Mouse (Mus musculus): ENCODE measurements around the gene 1700013F07Rik.
"Not testable (repeated sequence)": the region's sequence is repeated elsewhere in the genome, so short reads cannot be mapped to it uniquely, and the experiment has no call there.

The 1700013F07Rik gene

DNA sequence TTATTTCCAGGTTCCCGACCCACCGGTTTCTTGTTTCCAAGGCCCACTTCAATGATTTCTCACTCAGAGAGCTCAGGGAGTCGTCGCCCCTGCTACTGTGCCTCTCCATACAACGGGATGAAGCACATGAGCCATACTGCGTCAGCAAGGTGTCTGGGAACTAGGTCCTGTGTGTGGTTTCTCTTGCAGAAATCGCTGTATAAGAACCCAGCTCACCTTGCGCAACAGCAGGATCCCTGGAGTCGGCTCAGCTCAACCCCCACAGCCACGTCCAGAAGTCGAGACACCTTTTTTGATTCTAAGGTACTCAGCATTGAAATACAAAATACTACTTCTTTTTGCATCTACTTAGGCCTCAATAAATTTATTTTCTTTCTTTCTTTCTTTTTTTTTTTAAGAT lies 8.3 kb downstream of the 1700013F07Rik start:
- no peak for DNase-seq (ENCODE audit: low read depth, low spot score)

DNA sequence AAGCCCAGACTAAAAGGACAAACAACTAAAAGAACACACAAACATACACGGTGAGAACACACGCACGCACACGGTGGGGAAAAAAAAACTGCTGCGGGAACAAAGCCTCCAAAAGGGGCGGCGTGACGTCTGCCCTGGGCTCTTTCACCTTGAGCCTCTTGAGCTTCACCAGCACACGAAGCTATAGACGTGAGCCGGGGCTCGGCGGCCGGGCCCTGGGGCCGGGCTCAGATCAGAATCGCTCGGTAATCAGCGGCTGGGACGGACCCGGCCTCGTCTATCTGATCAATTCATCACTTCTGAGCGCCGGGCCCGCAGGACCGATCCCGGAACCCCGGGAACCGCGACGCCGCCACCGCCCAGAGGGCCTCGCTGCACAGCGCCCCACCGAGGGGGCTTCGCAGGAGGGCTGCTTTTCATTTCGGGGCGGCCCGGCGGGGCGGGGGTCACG lies 20.2 kb downstream of the 1700013F07Rik start:
- DNase-seq (ENCODE audit: low read depth, low spot score) = peak; percentile 49

DNA sequence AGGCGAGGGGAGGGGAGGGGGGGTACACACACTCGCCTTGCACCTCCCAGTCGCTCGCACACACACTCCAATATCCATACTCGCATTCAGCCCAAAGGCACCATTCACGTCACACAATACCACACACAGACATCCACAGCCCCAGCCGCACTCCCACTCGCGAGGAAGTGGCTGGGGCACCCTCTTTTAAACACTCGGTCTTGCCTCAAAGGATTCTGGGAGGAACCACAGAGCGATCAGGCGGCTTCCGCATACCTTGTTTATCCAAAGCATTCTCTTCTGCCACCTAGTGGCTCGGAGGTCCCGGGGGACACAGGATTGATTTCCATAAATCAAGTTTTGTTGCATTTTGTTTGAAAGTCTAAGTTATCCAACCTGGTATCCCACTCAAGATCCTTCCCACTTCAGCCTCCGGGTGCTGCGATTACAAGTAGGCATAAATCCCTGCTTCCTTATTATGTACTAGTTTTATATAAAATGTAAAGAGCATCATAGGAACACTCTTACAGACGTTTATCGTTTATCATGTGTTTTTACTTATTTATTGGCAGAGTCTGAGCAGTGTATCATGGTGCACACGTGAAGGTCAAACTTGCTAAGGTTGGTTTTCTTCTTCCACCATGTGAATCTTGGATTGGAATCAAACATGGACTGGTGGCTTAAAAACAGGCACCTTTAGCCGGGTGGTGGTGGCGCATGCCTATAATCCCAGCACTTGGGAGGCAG lies 20.8 kb downstream of the 1700013F07Rik start:
- peak; percentile 98 for DNase-seq (ENCODE audit: low read depth, low spot score)

DNA sequence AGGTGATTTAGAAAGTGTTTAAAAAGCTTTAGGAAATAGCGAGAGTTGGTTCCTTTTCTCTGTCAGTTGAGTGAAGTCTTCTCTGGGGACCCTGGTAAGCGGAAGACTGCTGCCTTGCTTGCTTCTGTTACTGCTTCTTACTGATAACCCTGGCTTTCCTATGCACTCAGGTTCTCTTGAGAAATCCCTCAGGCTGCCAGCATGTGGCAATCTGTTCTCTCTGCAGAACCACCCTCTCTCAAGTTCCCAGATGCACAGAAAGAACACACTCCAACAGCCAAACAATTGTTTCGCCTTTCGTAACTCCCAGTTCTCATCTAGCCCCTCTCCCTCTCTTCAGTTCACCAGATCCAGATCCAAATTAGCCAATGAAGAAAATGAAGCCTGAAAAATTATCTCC lies 23.9 kb downstream of the 1700013F07Rik start:
- no peak for DNase-seq (ENCODE audit: low read depth, low spot score)

DNA sequence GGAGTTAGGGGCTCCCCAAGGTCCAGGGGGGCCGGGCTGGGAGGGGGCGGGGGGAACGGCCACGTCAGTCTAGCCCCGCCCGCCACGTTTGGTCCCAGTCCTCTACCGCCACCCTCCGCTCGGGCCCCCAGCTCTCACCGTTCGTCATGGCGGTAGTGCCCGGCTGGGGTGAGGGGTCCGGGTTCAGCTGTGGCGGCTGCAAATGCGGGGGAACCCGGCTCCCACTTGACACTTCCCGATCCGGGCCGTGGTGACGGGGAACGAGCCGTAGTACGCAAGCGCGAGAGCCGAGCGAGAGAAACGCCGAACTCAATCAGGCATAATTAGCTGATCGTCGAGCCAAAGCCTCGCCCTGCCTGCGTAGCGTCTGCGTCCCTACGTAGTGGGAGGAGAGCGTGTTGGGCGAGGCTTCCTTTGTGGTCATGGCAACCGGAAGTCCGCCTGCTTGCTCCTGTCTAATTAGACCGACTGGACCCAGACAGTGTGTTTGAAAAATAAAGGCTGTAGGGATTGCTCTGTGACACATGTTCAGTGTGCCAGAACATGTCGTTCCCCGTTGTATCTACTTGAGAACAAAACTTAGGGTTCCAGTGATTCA lies 28.3 kb downstream of the 1700013F07Rik start, which contains the start of gene Tmem167b:
TSS of gene Tmem167b (minus strand) at position 334 of the 598 bp plus-strand sequence.
- peak; percentile 100 for DNase-seq (ENCODE audit: low read depth, low spot score)

DNA sequence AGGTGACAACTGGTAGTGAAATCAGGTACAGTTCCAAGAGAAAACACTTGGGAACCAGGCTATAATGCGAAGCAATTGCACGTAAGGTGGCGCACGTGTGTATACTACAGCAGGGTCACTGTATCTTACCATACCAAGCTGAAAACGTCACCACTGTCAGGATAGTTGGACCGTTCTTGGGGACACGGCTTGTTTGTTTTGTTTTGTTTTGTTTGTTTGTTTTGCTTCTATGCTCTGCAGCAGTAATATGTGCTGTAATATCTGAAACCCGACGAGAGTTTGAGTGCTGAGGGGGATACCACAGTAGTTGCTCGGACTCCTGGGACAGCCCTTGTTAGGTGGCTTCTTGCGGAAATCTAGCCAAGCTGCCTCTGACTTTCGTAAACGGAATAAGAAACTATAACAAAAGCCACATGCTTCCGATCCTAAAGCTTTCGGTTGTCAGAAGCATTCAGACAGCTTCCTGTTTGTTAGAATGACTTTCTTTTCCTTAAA lies 28.9 kb downstream of the 1700013F07Rik start:
- no peak for DNase-seq (ENCODE audit: low read depth, low spot score)

DNA sequence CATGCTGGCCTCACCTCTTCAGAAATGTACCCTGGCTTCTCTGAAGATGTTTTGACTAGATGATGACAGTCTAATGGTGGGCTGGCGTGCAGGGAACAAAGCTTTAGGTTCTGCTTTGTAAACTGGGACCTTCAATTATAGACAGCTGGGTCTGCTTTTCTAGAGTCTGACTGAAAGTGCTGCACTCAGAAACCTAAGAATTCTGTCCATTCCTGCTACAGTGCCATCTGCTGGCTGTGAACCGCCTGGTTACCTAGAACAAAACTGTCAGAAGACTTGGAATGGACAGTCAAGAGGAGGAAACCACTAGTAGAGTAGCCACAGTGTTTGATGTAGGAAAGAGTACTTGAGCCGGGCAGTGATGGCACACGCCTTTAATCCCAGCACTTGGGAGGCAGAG lies 29.4 kb downstream of the 1700013F07Rik start:
- DNase-seq (ENCODE audit: low read depth, low spot score) = peak; percentile 96

DNA sequence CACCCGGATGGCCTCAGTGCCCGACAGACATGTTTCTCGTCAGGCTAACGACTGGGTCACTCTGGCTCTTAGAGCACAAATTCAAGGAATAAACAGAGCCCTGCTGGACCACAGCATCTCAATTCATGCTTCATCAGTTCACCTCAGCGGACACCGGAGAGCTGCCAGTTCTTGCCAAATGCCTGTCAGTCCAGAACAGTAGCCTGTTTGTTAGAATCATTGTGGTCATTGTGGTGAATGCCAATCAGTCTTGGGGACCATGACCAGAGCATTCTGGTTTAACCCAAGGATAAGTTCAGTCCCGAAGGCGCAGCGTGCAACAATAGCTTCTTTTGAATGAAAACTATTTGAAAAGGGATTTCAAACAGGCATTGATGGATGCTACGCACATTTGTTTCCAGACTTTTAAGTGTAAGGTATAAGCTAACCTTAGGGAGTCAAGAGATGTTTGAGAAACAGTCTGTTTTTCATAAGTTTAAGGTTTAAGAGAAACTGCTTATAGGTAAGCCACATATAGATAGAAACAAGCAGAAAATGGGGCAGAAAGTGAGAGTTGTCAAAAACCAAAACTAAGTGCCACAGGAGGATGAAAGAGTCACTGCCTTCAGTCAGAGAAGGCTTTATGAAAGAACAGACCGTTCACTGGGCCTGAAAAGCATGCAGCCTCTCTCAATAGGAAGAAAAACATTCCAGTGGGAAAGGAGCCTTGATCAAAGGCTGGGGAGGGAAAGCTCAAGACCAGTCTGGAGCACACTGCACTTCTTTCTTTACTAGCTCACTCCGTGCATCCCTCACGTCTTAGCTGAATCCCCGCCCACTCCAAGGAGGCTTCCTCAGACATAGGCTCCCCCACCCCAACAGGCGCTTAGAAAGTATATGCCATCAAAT lies 34.3 kb downstream of the 1700013F07Rik start:
- DNase-seq (ENCODE audit: low read depth, low spot score) = peak; percentile 20

DNA sequence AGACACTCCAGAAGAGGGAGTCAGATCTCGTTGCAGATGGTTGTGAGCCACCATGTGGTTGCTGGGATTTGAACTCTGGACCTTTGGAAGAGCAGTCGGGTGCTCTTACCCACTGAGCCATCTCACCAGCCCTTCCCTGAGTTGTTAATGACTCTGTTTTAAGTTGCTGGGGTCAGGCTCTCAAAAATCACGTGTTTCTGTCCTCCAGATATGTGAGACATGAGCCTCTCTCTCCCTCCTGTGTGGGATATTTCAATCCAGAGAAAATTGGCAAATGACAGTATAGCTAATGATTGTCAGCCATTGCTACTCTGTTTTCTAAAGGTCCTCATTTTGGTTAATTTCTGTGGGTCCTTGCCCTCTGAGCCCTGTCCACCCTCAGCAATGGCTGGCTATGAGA lies 35.7 kb downstream of the 1700013F07Rik start:
- not testable (repeated sequence) for DNase-seq (ENCODE audit: low read depth, low spot score)

DNA sequence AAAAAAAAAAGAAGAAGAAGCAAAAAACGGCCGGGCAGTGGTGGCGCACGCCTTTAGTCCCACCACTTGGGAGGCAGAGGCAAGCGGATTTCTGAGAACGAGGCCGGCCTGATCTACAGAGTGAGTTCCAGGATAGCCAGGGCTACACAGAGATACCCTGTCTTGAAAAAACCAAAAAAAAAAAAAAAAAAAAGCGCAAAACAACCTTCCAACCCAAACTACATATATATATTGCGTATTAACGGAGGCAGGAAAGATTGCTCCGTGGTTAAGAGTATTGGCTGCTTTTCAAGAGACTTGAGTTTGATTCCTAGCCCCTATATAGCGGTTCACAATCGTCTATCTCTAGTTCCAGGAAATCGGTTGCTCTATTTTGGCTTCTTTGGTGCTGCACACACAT lies 36.9 kb downstream of the 1700013F07Rik start:
- DNase-seq (ENCODE audit: low read depth, low spot score) = no peak

DNA sequence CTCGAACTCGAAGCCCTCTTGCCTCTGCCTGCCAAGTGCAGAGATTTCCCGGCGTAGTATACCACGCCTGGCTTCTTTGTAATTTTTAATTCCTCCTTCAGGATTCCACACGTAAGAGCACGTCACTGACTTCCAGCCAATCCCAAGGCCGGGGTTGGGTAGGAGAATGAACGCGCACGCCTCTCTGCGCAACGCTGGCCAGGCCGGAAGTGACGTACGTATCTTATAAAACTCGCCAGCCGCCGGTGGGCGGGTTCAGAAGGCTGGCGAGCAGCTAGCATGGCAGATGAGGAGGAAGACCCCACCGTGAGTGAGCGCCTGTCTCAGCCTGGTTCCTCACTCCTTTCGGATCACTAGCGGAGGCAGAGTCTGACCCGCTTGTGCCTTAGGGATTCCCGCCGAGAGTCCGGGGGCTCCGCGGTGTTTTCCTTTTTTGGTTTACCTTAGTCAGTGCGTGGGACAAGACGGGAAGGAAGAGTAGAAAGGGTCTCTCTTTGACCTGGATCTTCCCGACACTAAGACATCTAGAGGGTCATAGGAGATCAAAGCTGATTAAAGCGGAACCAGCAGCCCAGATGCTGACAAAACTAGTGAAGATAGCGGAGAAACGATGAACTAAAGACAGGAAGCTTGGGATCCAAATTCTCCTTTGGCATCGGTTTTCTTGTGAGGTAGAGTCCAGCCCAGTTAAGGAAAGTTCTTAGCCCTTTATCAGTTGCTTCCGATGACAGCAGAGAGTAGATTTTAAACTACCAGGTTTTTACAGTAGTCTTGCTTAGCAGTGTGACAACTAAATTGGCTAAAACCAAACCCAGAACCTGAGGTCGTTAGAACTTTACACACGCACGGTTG lies 37.7 kb downstream of the 1700013F07Rik start, which contains the start of gene Taf13:
TSS of gene Taf13 (plus strand) at position 256 of the 852 bp plus-strand sequence.
- peak; percentile 98 for DNase-seq (ENCODE audit: low read depth, low spot score)

DNA sequence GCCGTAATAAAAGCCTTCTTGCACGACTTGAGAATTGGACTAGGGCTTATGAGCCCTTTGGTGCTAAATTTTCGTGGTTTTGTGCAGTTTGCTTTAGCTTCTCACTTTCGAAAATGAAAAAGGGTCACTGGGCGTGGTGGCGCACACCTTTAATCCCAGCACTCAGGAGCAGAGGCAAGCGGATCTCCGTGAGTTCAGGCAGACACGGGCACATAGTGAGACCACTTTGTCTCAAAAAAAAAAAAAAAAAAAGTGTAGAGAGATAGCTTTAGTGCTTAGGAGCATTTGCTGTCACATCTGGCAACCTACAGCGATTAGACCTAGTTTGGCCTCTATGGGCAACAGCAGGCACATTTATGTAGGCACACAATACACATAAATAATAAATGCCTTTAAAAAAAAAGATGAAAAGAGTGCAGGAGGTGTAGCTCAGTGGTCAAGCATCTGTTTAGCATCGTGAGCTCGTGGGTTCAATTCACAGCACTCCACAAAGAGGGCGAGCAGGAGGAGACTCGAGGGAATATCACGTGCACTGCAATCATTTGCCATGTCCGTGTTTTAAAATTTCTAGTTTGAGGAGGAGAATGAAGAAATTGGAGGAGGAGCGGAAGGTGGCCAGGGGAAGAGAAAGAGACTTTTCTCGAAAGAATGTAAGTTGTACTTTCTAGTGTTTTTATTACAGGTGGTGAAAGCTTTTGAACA lies 38.5 kb downstream of the 1700013F07Rik start:
- no peak for DNase-seq (ENCODE audit: low read depth, low spot score)

DNA sequence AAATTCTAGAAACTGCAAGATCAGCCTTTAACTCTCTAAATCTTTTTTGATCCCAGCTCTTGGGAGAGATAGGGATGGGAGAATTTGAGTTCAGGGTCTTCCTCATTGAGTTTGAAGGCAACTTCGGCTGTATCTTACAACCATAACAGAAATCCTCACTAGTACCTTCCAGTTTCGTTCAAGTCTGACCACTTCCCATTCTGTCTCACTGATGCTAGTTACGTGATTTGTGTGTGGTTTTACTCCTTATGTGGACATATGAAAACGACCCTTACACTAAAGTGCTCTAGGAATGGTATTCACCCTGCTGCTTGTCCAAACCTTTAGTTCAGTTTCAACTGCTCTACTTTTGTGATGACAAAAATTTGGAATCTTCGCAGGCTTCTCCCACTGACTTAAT lies 40.1 kb downstream of the 1700013F07Rik start:
- DNase-seq (ENCODE audit: low read depth, low spot score) = no peak

DNA sequence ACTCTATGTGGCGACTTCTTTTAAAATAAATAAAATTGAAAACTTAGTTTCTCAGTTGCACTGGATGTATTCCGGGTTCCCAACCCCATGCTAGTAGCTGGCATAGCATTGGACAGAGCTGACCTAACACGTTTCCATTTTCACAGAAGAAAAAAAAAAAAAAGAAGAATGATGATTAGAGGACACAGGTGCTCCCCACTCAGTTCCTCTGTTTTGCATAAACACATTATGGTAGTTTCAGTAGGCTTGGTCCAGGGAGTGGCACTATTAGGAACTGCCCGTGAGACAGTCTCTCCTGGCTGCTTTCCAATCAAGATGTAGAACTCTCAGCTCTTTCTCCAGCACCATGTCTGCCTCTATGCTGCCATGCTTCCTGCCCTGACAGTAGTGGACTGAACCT lies 50.6 kb downstream of the 1700013F07Rik start:
- no peak for DNase-seq (ENCODE audit: low read depth, low spot score)

DNA sequence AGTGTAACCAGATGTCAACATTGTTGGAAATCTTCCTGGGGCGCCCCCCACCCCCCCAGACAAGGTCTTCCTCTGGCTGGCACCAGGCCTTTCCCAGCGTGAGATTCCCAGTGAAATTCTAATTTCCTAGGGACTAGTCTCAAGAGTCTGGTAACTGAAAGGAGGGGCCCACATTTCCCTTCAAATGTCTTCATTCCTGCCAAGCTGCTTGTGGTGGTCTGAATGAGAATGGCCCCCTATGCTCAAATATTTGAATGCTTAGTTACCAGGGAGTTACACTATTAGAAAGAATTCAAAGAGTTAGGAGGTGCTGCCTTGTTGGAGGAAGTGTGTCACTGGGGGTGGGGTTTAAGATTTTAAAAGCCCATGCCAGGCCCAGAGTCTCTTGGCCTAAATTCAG lies 54.5 kb downstream of the 1700013F07Rik start:
- DNase-seq (ENCODE audit: low read depth, low spot score) = no peak

DNA sequence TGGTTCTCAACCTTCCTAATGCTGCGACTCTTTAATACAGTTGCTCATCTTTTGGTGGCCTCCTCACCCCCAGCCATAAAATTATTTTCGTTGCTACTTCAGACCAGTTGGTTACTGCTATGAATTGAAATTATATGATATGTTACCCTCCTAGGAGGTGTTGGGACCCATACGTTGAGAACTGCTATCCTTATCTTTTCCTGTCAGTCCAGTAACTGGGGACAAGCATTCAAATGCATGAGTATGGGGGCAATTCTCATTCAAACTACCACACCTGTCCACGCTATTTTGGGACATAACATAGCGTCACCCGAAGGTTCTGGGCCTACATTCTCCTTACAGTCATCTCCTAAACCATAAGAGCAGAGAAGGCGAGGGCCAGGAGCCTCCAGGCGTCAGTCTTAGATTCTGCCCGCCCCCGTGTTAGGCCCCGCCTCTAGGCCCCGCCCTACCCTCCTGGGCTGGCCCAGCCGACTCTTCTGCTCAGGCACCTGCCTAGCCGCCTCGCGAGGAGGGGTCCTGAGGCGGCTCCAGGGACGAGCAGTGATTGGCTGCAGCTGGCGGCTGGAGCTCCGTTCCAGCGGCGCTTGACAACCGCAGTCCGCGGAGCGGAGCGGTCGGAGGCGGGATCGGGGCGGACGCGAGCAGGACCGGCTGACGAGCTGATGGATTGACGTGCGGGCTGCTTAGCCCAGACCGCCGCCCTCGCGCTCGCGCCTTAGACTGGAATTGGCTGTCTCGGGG lies 57.0 kb downstream of the 1700013F07Rik start, which contains the start of gene Wdr47:
TSS of gene Wdr47 (plus strand) at position 494 of the 744 bp plus-strand sequence.
- peak; percentile 97 for DNase-seq (ENCODE audit: low read depth, low spot score)

DNA sequence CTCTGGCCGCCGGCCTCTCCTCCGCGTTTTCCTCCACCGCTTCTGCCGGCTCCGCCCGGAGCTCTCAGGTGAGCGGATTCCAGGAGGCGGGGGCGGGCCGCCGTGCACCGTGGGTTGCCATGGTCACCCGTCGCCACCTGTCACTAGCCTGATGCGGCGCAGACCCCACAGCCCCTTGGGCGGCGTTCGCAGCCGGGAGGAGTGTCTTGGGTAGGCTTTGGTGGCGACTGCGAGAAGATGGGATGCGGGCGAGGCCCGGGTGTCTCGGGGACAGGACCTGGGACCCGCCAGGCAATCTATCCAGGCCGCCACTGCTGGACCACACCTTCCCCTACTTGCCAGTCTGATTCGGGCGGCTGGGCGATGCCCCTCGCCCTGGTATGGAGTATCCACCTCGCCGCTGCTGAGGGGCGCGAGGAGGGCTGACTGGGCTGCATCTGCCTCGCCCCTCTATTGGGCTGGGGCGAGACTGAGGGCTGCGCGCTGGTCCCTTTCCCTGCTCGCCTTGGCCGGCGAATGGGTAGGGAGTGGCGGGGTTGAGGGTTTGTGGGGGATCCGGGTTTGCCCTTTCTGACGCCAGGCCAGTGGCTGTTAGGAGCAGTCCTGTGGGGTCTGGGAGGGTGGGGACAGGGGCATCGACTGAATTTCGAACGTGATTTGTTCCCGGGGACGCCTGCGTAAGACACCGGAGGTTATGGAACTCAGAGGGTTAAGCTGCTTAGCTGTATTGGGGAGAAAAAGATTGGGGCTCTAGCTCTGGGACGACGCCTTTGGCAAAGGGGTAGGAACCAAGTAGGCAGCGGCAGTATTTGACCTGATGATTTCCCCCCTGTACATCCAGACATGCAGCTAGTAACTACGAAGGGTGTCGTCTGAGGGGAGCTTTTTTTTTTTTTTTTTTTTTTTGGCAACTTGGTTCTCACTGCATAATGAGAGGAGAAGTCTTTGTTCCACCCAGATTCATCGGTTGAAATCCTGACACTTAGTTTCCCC lies 57.9 kb downstream of the 1700013F07Rik start:
- DNase-seq (ENCODE audit: low read depth, low spot score) = no peak

Data from 3T3-L1 (cell line).